Mouse (Mus musculus): ENCODE results near the gene Ddx28. TPM values are rescaled to one million over a fixed set of nuclear protein-coding genes. Genes with fewer than 3 reads are reported as not detected.

Ddx28 gene
- polyA plus RNA-seq, 1 experiment: 4.4 TPM

- Histone ChIP-seq H3K36me3 (ENCODE audit: control insufficient read depth, insufficient read depth, low read length) (no peaks in the 10 kb centered on the region; the same call in 1 of the 2 replicates), H3K27me3 (ENCODE audit: control insufficient read depth, insufficient read depth, low read length) (no peaks in the 10 kb centered on the region)
- TF ChIP-seq CTCF (IDR thresholded peaks at IDR 0.05; ENCODE audit: control insufficient read depth, insufficient read depth, insufficient replicate concordance, low read depth, low read length): no peak
- no peak for TF ChIP-seq POLR2A (IDR thresholded peaks at IDR 0.05; ENCODE audit: control insufficient read depth, low read depth, low read length)
Observed at GRCm38 (mm10) chr8:106054190-106054811, 42.6 kb upstream of the Ddx28 start.

GRCm38 (mm10) chr8:106052510-106053089, 40.9 kb upstream of the Ddx28 start:
- TF ChIP-seq POLR2A (IDR thresholded peaks at IDR 0.05; ENCODE audit: control insufficient read depth, low read depth, low read length): no peak
- TF ChIP-seq CTCF (IDR thresholded peaks at IDR 0.05; ENCODE audit: control insufficient read depth, insufficient read depth, insufficient replicate concordance, low read depth, low read length): no peak
- Histone ChIP-seq H3K27ac (ENCODE audit: control insufficient read depth, insufficient read depth, low read depth, low read length) (no peak overlapping the region), H3K27me3 (ENCODE audit: control insufficient read depth, insufficient read depth, low read length) (no peaks in the 10 kb centered on the region), H3K4me3 (ENCODE audit: control insufficient read depth, low read depth, low read length) (no peak overlapping the region), H3K36me3 (ENCODE audit: control insufficient read depth, insufficient read depth, low read length) (no peaks in the 10 kb centered on the region; the same call in 1 of the 2 replicates), H3K4me1 (ENCODE audit: control insufficient read depth, insufficient read depth, low read length) (no peaks in the 10 kb centered on the region)

More at GRCm38 (mm10) chr8:106054190-106054811, 42.6 kb upstream of the Ddx28 start:
- Histone ChIP-seq H3K4me1 (ENCODE audit: control insufficient read depth, insufficient read depth, low read length) (peaks cover 8% of the 10 kb centered on the region), H3K27ac (ENCODE audit: control insufficient read depth, insufficient read depth, low read depth, low read length) (0 out of 2 replicates have a peak overlapping the region, but pooled peaks have one; percentile 9), H3K4me3 (ENCODE audit: control insufficient read depth, low read depth, low read length) (no peak overlapping the region)

GRCm38 (mm10) chr8:106051068-106051467, 39.4 kb upstream of the Ddx28 start:
- no peaks in the 10 kb centered on the region; the same call in 1 of the 2 replicates for H3K36me3 ChIP-seq (ENCODE audit: control insufficient read depth, insufficient read depth, low read length)

GRCm38 (mm10) chr8:106049840-106050239, 38.2 kb upstream of the Ddx28 start:
- no peak for TF ChIP-seq POLR2A (IDR thresholded peaks at IDR 0.05; ENCODE audit: control insufficient read depth, low read depth, low read length)
- TF ChIP-seq CTCF (IDR thresholded peaks at IDR 0.05; ENCODE audit: control insufficient read depth, insufficient read depth, insufficient replicate concordance, low read depth, low read length): no peak
- Histone ChIP-seq H3K27me3 (ENCODE audit: control insufficient read depth, insufficient read depth, low read length) (no peaks in the 10 kb centered on the region), H3K27ac (ENCODE audit: control insufficient read depth, insufficient read depth, low read depth, low read length) (no peak overlapping the region), H3K36me3 (ENCODE audit: control insufficient read depth, insufficient read depth, low read length) (no peaks in the 10 kb centered on the region; the same call in 1 of the 2 replicates), H3K4me1 (ENCODE audit: control insufficient read depth, insufficient read depth, low read length) (no peaks in the 10 kb centered on the region), H3K4me3 (ENCODE audit: control insufficient read depth, low read depth, low read length) (no peak overlapping the region)

More at GRCm38 (mm10) chr8:106051068-106051467, 39.4 kb upstream of the Ddx28 start:
- H3K27ac ChIP-seq (ENCODE audit: control insufficient read depth, insufficient read depth, low read depth, low read length): no peak overlapping the region
- no peak overlapping the region for H3K4me3 ChIP-seq (ENCODE audit: control insufficient read depth, low read depth, low read length)
- TF ChIP-seq POLR2A (IDR thresholded peaks at IDR 0.05; ENCODE audit: control insufficient read depth, low read depth, low read length): no peak
- no peak for TF ChIP-seq CTCF (IDR thresholded peaks at IDR 0.05; ENCODE audit: control insufficient read depth, insufficient read depth, insufficient replicate concordance, low read depth, low read length)
- no peaks in the 10 kb centered on the region for H3K27me3 ChIP-seq (ENCODE audit: control insufficient read depth, insufficient read depth, low read length)
- no peaks in the 10 kb centered on the region for H3K4me1 ChIP-seq (ENCODE audit: control insufficient read depth, insufficient read depth, low read length)

GRCm38 (mm10) chr8:106047854-106048630, 36.4 kb upstream of the Ddx28 start:
- Histone ChIP-seq H3K27me3 (ENCODE audit: control insufficient read depth, insufficient read depth, low read length) (no peaks in the 10 kb centered on the region), H3K4me3 (ENCODE audit: control insufficient read depth, low read depth, low read length) (no peak overlapping the region), H3K27ac (ENCODE audit: control insufficient read depth, insufficient read depth, low read depth, low read length) (no peak overlapping the region), H3K36me3 (ENCODE audit: control insufficient read depth, insufficient read depth, low read length) (no peaks in the 10 kb centered on the region), H3K4me1 (ENCODE audit: control insufficient read depth, insufficient read depth, low read length) (no peaks in the 10 kb centered on the region)
- no peak for TF ChIP-seq CTCF (IDR thresholded peaks at IDR 0.05; ENCODE audit: control insufficient read depth, insufficient read depth, insufficient replicate concordance, low read depth, low read length)
- TF ChIP-seq POLR2A (IDR thresholded peaks at IDR 0.05; ENCODE audit: control insufficient read depth, low read depth, low read length): no peak

GRCm38 (mm10) chr8:106046872-106047559, 35.3 kb upstream of the Ddx28 start:
- TF ChIP-seq POLR2A (IDR thresholded peaks at IDR 0.05; ENCODE audit: control insufficient read depth, low read depth, low read length) (no peak), CTCF (IDR thresholded peaks at IDR 0.05; ENCODE audit: control insufficient read depth, insufficient read depth, insufficient replicate concordance, low read depth, low read length) (no peak)
- Histone ChIP-seq H3K4me1 (ENCODE audit: control insufficient read depth, insufficient read depth, low read length) (no peaks in the 10 kb centered on the region), H3K27ac (ENCODE audit: control insufficient read depth, insufficient read depth, low read depth, low read length) (no peak overlapping the region), H3K4me3 (ENCODE audit: control insufficient read depth, low read depth, low read length) (no peak overlapping the region), H3K27me3 (ENCODE audit: control insufficient read depth, insufficient read depth, low read length) (no peaks in the 10 kb centered on the region), H3K36me3 (ENCODE audit: control insufficient read depth, insufficient read depth, low read length) (no peaks in the 10 kb centered on the region)
